Mouse (Mus musculus): ENCODE results near the gene Kcnk16.
A peak's percentile ranks its signal among the peaks of the same experiment; 100 is the strongest.

Kcnk16 gene

GRCm38 (mm10) chr14:20230063-20230491 lies 38.9 kb downstream of the Kcnk16 start:
- no peak for DNase-seq (ENCODE audit: low read depth, low spot score)

- DNase-seq (ENCODE audit: low read depth, low spot score) = no peak
Observed at GRCm38 (mm10) chr14:20229437-20229836, 39.6 kb downstream of the Kcnk16 start.

- no peak for DNase-seq (ENCODE audit: low read depth, low spot score)
Observed at GRCm38 (mm10) chr14:20228336-20228735, 40.7 kb downstream of the Kcnk16 start.

- DNase-seq (ENCODE audit: low read depth, low spot score) = no peak
Observed at GRCm38 (mm10) chr14:20226982-20227381, 42.0 kb downstream of the Kcnk16 start.

- no peak for DNase-seq (ENCODE audit: low read depth, low spot score)
Observed at GRCm38 (mm10) chr14:20226488-20226887, 42.5 kb downstream of the Kcnk16 start.

GRCm38 (mm10) chr14:20225525-20225924 lies 43.5 kb downstream of the Kcnk16 start:
- no peak for DNase-seq (ENCODE audit: low read depth, low spot score)

GRCm38 (mm10) chr14:20224576-20225218 lies 44.3 kb downstream of the Kcnk16 start:
- DNase-seq (ENCODE audit: low read depth, low spot score) = no peak

GRCm38 (mm10) chr14:20224163-20224562 lies 44.8 kb downstream of the Kcnk16 start:
- no peak for DNase-seq (ENCODE audit: low read depth, low spot score)

GRCm38 (mm10) chr14:20223253-20223652 lies 45.7 kb downstream of the Kcnk16 start:
- no peak for DNase-seq (ENCODE audit: low read depth, low spot score)

- DNase-seq (ENCODE audit: low read depth, low spot score) = peak; percentile 76
Observed at GRCm38 (mm10) chr14:20221083-20221482, 47.9 kb downstream of the Kcnk16 start.

- peak; percentile 56 for DNase-seq (ENCODE audit: low read depth, low spot score)
Observed at GRCm38 (mm10) chr14:20219849-20220248, 49.1 kb downstream of the Kcnk16 start.

GRCm38 (mm10) chr14:20217299-20217864 lies 51.6 kb downstream of the Kcnk16 start:
- DNase-seq (ENCODE audit: low read depth, low spot score) = peak; percentile 92

GRCm38 (mm10) chr14:20216561-20217298 lies 52.3 kb downstream of the Kcnk16 start:
- DNase-seq (ENCODE audit: low read depth, low spot score) = peak; percentile 89

- DNase-seq (ENCODE audit: low read depth, low spot score) = peak; percentile 33
Observed at GRCm38 (mm10) chr14:20215826-20216225, 53.2 kb downstream of the Kcnk16 start.

- DNase-seq (ENCODE audit: low read depth, low spot score) = no peak
Observed at GRCm38 (mm10) chr14:20214125-20214524, 54.9 kb downstream of the Kcnk16 start.

GRCm38 (mm10) chr14:20211754-20212601 lies 57.0 kb downstream of the Kcnk16 start:
- no peak for DNase-seq (ENCODE audit: low read depth, low spot score)
